In the genomic region with DNA sequence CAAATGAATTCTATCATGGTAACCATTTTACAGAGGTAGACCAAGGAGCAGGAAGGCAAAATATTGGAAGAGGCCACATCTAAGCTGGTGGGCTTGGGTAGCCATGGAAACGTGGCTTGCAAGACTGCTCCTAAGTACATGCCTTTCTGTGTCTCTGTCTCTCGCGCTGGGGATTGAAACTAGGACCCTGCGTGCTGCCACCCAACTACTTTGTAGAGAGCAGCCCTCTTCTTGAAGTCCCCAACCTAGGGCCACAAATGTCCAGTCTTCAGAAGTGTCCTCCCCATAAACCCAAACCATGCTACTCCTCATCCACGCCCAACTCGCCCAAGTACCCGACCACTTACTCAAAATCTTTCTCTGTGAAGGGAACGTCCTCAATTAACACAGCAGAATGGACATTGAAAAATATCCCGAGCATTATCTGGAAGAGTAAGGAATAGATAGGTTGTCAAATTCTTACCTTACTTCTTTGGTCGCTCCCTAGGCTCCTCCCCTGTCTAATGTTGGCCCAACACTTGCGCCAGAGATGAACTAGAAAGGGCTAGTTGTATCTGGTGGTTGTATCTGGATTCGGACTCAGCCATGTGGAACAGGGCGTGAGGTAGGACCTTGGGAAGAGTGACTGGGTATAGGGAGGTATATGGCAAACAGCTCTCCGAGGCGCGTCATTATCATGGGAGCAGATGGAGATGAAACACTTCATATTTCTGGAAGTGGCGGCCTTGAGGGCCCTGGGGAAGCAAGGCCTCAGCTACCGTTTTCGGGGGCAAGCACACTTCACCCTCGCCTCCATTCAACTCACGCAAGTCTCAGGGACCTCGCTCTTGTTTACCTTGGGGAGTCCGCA, we compare ENCODE assay signal across 8 mouse cellular contexts. TPM values are rescaled to one million over a fixed set of nuclear protein-coding genes. Genes with fewer than 3 reads are reported as not detected.
DNase-seq lines count a peak whose midpoint lies in the region; ATAC-seq and TF ChIP-seq lines count a peak whose summit lies in the region.

No protein-coding gene starts in this region.

- H3K9ac ChIP-seq in embryonic facial prominence, embryonic 12.5 days: peak overlapping the region; percentile 81
- peak overlapping the region; percentile 83 for H3K9ac ChIP-seq in intestine, embryonic 14.5 days (ENCODE audit: low read length)
- H3K9ac ChIP-seq in liver, postnatal 0 days (replicated peaks): peak overlapping the region; percentile 96

- H3K27ac ChIP-seq in embryonic facial prominence, embryonic 12.5 days: peak overlapping the region; percentile 92
- H3K27ac ChIP-seq in intestine, embryonic 14.5 days (ENCODE audit: low read depth): peak overlapping the region; percentile 88; the same call in 1 of the 2 replicates
- peak overlapping the region; percentile 94 for H3K27ac ChIP-seq in liver, postnatal 0 days (ENCODE audit: low read depth)

- peak; percentile 55 for DNase-seq in adrenal gland, postnatal 14 days
- no peak for DNase-seq in adrenal gland, postnatal 4 days (ENCODE audit: low spot score in 2 of 2)
- peak; percentile 54 for DNase-seq in A20 (ENCODE audit: low read depth, low spot score)
- peak; percentile 60 for DNase-seq in intestine, embryonic 14.5 days (ENCODE audit: low spot score)
- DNase-seq in liver, postnatal 0 days: no peak
- DNase-seq in layer of hippocampus, postnatal 10 days (ENCODE audit: low spot score in 2 of 2): no peak
- DNase-seq in urinary bladder, postnatal 36 days (ENCODE audit: low spot score in 2 of 2): no peak

- no peak for TF ChIP-seq CTCF in liver, postnatal 0 days (IDR thresholded peaks at IDR 0.05; ENCODE audit: low read depth)

- WGBS in embryonic facial prominence, embryonic 12.5 days: 14% methylated on average over 23 of the region's 23 CpGs
- 14% methylated on average over 23 of the region's 23 CpGs for WGBS in intestine, embryonic 14.5 days
- 10% methylated on average over 22 of the region's 23 CpGs for WGBS in liver, postnatal 0 days (ENCODE audit: insufficient replicate concordance)

- no peak for ATAC-seq in embryonic facial prominence, embryonic 12.5 days (ENCODE audit: insufficient number of reproducible peaks, insufficient read depth, low FRiP score, low TSS enrichment)
- no peak for ATAC-seq in intestine, embryonic 14.5 days (replicated peaks; ENCODE audit: low FRiP score, low TSS enrichment, low read depth)
- ATAC-seq in liver, postnatal 0 days: no peak

- no peak for TF ChIP-seq EP300 in liver, postnatal 0 days (IDR thresholded peaks at IDR 0.05; ENCODE audit: low read depth)

- H3K4me1 ChIP-seq in embryonic facial prominence, embryonic 12.5 days: peaks cover 27% of the 10 kb centered on the region
- H3K4me1 ChIP-seq in intestine, embryonic 14.5 days (replicated peaks; ENCODE audit: control insufficient read depth, insufficient read depth, low read length): peaks cover 23% of the 10 kb centered on the region
- peaks cover 21% of the 10 kb centered on the region for H3K4me1 ChIP-seq in liver, postnatal 0 days (ENCODE audit: insufficient read depth)

- peak overlapping the region; percentile 86 for H3K4me2 ChIP-seq in embryonic facial prominence, embryonic 12.5 days (replicated peaks)
- H3K4me2 ChIP-seq in intestine, embryonic 14.5 days (ENCODE audit: low read length): peak overlapping the region; percentile 99
- peak overlapping the region; percentile 87 for H3K4me2 ChIP-seq in liver, postnatal 0 days (ENCODE audit: low read depth, low read length)

- H3K9me3 ChIP-seq in embryonic facial prominence, embryonic 12.5 days: no peaks in the 10 kb centered on the region
- no peaks in the 10 kb centered on the region for H3K9me3 ChIP-seq in intestine, embryonic 14.5 days (ENCODE audit: control insufficient read depth, low read length)
- no peaks in the 10 kb centered on the region for H3K9me3 ChIP-seq in liver, postnatal 0 days (ENCODE audit: low read length)

- no peaks in the 10 kb centered on the region for H3K27me3 ChIP-seq in embryonic facial prominence, embryonic 12.5 days
- no peaks in the 10 kb centered on the region for H3K27me3 ChIP-seq in intestine, embryonic 14.5 days (replicated peaks; ENCODE audit: control insufficient read depth, insufficient read depth, low read length)
- H3K27me3 ChIP-seq in liver, postnatal 0 days (ENCODE audit: insufficient read depth, low read length): no peaks in the 10 kb centered on the region

- peaks cover 19% of the 10 kb centered on the region for H3K36me3 ChIP-seq in embryonic facial prominence, embryonic 12.5 days
- peaks cover 16% of the 10 kb centered on the region for H3K36me3 ChIP-seq in intestine, embryonic 14.5 days (ENCODE audit: control insufficient read depth, insufficient read depth, low read length)
- H3K36me3 ChIP-seq in liver, postnatal 0 days (replicated peaks; ENCODE audit: insufficient read depth, low read length): peaks cover 11% of the 10 kb centered on the region; the same call in 1 of the 2 replicates

- H3K4me3 ChIP-seq in embryonic facial prominence, embryonic 12.5 days: peak overlapping the region; percentile 88
- H3K4me3 ChIP-seq in intestine, embryonic 14.5 days (ENCODE audit: low read depth, low read length): peak overlapping the region; percentile 99
- peak overlapping the region; percentile 92 for H3K4me3 ChIP-seq in liver, postnatal 0 days (ENCODE audit: low read depth, low read length)

RNA-seq across cellular contexts. Expression of a gene that starts 0.8 kb away (rescaled TPM):
- 3.6 and 5.4 TPM in 2 replicates for total RNA-seq in adrenal gland, postnatal 14 days (2021)
- 1 to 10 TPM; 4.5 to 8.1 TPM for total RNA-seq in adrenal gland, postnatal 4 days (2021)
- polyA plus RNA-seq in embryonic facial prominence, embryonic 12.5 days (2016; fragmentation: Nextera tagmentation; extraction: Ambion mirVana): 9.9 and 13.2 TPM in 2 replicates
- polyA plus RNA-seq in intestine, embryonic 14.5 days (2014; fragmentation: Nextera tagmentation; extraction: Ambion mirVana): 9.0 and 9.5 TPM in 2 replicates
- 5.4 and 5.8 TPM in 2 replicates for polyA plus RNA-seq in liver, postnatal 0 days (2015; fragmentation: Nextera tagmentation; extraction: Ambion mirVana)
- 1 to 10 TPM; 6.6 to 8.7 TPM for total RNA-seq in layer of hippocampus, postnatal 10 days (2021)

RNA-seq across cellular contexts. Expression of a gene that starts 0.8 kb away (rescaled TPM):
- 215 and 239 TPM in 2 replicates for total RNA-seq in adrenal gland, postnatal 14 days (2021)
- 100 to 1,000 TPM; 160 to 164 TPM for total RNA-seq in adrenal gland, postnatal 4 days (2021)
- 136 and 148 TPM in 2 replicates for polyA plus RNA-seq in embryonic facial prominence, embryonic 12.5 days (2016; fragmentation: Nextera tagmentation; extraction: Ambion mirVana)
- 153 and 165 TPM in 2 replicates for polyA plus RNA-seq in intestine, embryonic 14.5 days (2014; fragmentation: Nextera tagmentation; extraction: Ambion mirVana)
- polyA plus RNA-seq in liver, postnatal 0 days (2015; fragmentation: Nextera tagmentation; extraction: Ambion mirVana): 241 TPM in 2 replicates
- 100 to 1,000 TPM; 306 to 350 TPM for total RNA-seq in layer of hippocampus, postnatal 10 days (2021)

RNA-seq across cellular contexts. Expression of a gene that starts 1.1 kb away (rescaled TPM):
- total RNA-seq in adrenal gland, postnatal 14 days (2021): 55.7 and 62.4 TPM in 2 replicates
- 10 to 100 TPM; 70.1 to 72.5 TPM for total RNA-seq in adrenal gland, postnatal 4 days (2021)
- polyA plus RNA-seq in embryonic facial prominence, embryonic 12.5 days (2016; fragmentation: Nextera tagmentation; extraction: Ambion mirVana): 193 and 202 TPM in 2 replicates
- polyA plus RNA-seq in intestine, embryonic 14.5 days (2014; fragmentation: Nextera tagmentation; extraction: Ambion mirVana): 159 and 164 TPM in 2 replicates
- 48.9 and 55.2 TPM in 2 replicates for polyA plus RNA-seq in liver, postnatal 0 days (2015; fragmentation: Nextera tagmentation; extraction: Ambion mirVana)
- total RNA-seq in layer of hippocampus, postnatal 10 days (2021): 10 to 100 TPM; 44.8 to 55.3 TPM

RNA-seq across cellular contexts. Expression of a gene that starts 9.2 kb away (rescaled TPM):
- 27.0 and 28.1 TPM in 2 replicates for total RNA-seq in adrenal gland, postnatal 14 days (2021)
- total RNA-seq in adrenal gland, postnatal 4 days (2021): 10 to 100 TPM; 23.8 to 33.4 TPM
- polyA plus RNA-seq in embryonic facial prominence, embryonic 12.5 days (2016; fragmentation: Nextera tagmentation; extraction: Ambion mirVana): 10.7 and 10.8 TPM in 2 replicates
- 11.7 and 12.2 TPM in 2 replicates for polyA plus RNA-seq in intestine, embryonic 14.5 days (2014; fragmentation: Nextera tagmentation; extraction: Ambion mirVana)
- polyA plus RNA-seq in liver, postnatal 0 days (2015; fragmentation: Nextera tagmentation; extraction: Ambion mirVana): 1.4 and 1.8 TPM in 2 replicates
- total RNA-seq in layer of hippocampus, postnatal 10 days (2021): 1 to 10 TPM; 4.3 to 7.4 TPM

RNA-seq across cellular contexts. Expression of a gene that starts 16.3 kb away (rescaled TPM):
- 1.7 and 2.0 TPM in 2 replicates for total RNA-seq in adrenal gland, postnatal 14 days (2021)
- total RNA-seq in adrenal gland, postnatal 4 days (2021): 1 to 10 TPM; 3.4 to 3.7 TPM
- polyA plus RNA-seq in embryonic facial prominence, embryonic 12.5 days (2016; fragmentation: Nextera tagmentation; extraction: Ambion mirVana): 2.9 and 4.0 TPM in 2 replicates
- polyA plus RNA-seq in intestine, embryonic 14.5 days (2014; fragmentation: Nextera tagmentation; extraction: Ambion mirVana): 2.3 and 2.4 TPM in 2 replicates
- polyA plus RNA-seq in liver, postnatal 0 days (2015; fragmentation: Nextera tagmentation; extraction: Ambion mirVana): 17.8 and 20.0 TPM in 2 replicates
- total RNA-seq in layer of hippocampus, postnatal 10 days (2021): under 1 TPM; 0.45 to 0.69 TPM

Comparison
In these comparisons a context has a peak if more than half of its experiments do, and no peak if none do; other contexts are left out.
1. DNase-seq: peak in adrenal gland, postnatal 14 days (single experiment), A20 (single experiment) and intestine, embryonic 14.5 days (single experiment); none in adrenal gland, postnatal 4 days (0 of 2), liver, postnatal 0 days (single experiment), layer of hippocampus, postnatal 10 days (0 of 2) and urinary bladder, postnatal 36 days (0 of 2).
2. Peak in every context shown above with its lines, with median percentiles within 50 percentile points of each other: H3K27ac ChIP-seq, H3K4me2 ChIP-seq, H3K4me3 ChIP-seq and H3K9ac ChIP-seq.